Mouse (Mus musculus): ENCODE results near the gene Capn15.

- TF ChIP-seq CTCF (IDR thresholded peaks at IDR 0.05; ENCODE audit: low read depth, low read length) (no peak), POLR2A (IDR thresholded peaks at IDR 0.05; ENCODE audit: borderline replicate concordance, low read depth, low read length) (no peak)
Observed at GRCm38 (mm10) chr17:25922120-25922519, 63.5 kb downstream of the Capn15 start.
